In the genomic region with DNA sequence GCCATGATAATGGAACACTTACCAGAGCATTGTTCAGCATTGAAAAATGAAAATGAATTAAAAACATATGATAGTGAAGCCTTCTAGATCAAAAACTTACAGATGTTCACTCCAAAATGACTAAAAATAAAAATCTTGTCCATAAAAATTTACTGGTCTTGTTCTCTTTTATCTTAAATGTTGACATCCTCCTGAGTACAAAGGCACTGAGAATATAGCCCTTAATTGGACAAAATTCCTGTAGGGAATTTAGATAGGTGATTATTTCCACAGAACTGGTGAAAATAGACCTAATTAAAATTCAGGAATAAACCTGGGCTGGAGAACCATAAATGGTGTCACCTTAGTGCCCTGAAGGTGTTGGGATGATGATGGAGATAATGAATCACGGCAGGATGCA, we compare ENCODE assay signal across 12 mouse cellular contexts.
DNase-seq lines count a peak whose midpoint lies in the region.
"Had no signal": no experiment of that assay in that cellular context is flagged by ENCODE, and none has a peak within 500 bp of the region (broad histone marks: within the 10 kb centered on the region; RNA-seq: fewer than 3 reads in every experiment).

Olfr310 (minus strand) TSS at position 101 of the 400 bp plus-strand sequence.

- DNase-seq in cerebellum, adult 9-10 months: peak; percentile 1
- DNase-seq in cerebellum, adult 8-10 months: no peak
- DNase-seq: adrenal gland, adult 2 months; adrenal gland, adult 8-10 months; adrenal gland, postnatal 10 days; adrenal gland, postnatal 14 days; adrenal gland, postnatal 25 days; adrenal gland, postnatal 36 days; B cell, adult 2 months; cerebellum, adult 11 months; cerebellum, adult 11-12 months; cerebellum, adult 18-20 months had no signal
